ENCODE assay signal across 8 mouse cellular contexts in genomic region chr12:4476291-4476831, GRCm38 (mm10). TPM values are rescaled to one million over a fixed set of nuclear protein-coding genes. Genes with fewer than 3 reads are reported as not detected.
A peak's percentile ranks its signal among the peaks of the same experiment; 100 is the strongest.
DNase-seq lines count a peak whose midpoint lies in the region; ATAC-seq and TF ChIP-seq lines count a peak whose summit lies in the region.

No protein-coding gene starts in this region.

- no peak; the same call in 1 of the 2 replicates for TF ChIP-seq POLR2A in olfactory bulb, adult 2 months (IDR thresholded peaks at IDR 0.05; ENCODE audit: insufficient read depth, low read depth, low read length)

- H3K27me3 ChIP-seq in embryonic facial prominence, embryonic 15.5 days: no peaks in the 10 kb centered on the region
- H3K27me3 ChIP-seq in heart, embryonic 15.5 days: no peaks in the 10 kb centered on the region; the same call in 1 of the 2 replicates
- H3K27me3 ChIP-seq in lung, embryonic 14.5 days (ENCODE audit: insufficient read depth, low read length): peaks cover 3% of the 10 kb centered on the region; the same call in 1 of the 2 replicates

- no peaks in the 10 kb centered on the region for H3K9me3 ChIP-seq in embryonic facial prominence, embryonic 15.5 days (replicated peaks)
- H3K9me3 ChIP-seq in heart, embryonic 15.5 days (replicated peaks): no peaks in the 10 kb centered on the region
- H3K9me3 ChIP-seq in lung, embryonic 14.5 days (ENCODE audit: low read depth, low read length): no peaks in the 10 kb centered on the region

- WGBS in embryonic facial prominence, embryonic 15.5 days: under 1% methylated on average over 50 of the region's 73 CpGs
- whole genome bisulfite sequencing in heart, embryonic 15.5 days: under 1% methylated on average over 63 of the region's 73 CpGs
- whole genome bisulfite sequencing in lung, embryonic 14.5 days: under 1% methylated on average over 49 of the region's 73 CpGs
- WGBS in olfactory bulb, adult 2 months: 8% methylated on average over 60 of the region's 73 CpGs

- DNase-seq in B cell, adult 2 months: peak; percentile 56 to 66
- peak; percentile 57 for DNase-seq in adrenal gland, postnatal 25 days
- DNase-seq in kidney, postnatal 14 days: peak; percentile 72
- peak; percentile 71 for DNase-seq in lung, embryonic 14.5 days
- DNase-seq in thymus, adult 18-20 months: peak; percentile 71 to 74

- peak overlapping the region; percentile 77 for H3K9ac ChIP-seq in embryonic facial prominence, embryonic 15.5 days
- peak overlapping the region; percentile 92 for H3K9ac ChIP-seq in heart, embryonic 15.5 days
- H3K9ac ChIP-seq in lung, embryonic 14.5 days: peak overlapping the region; percentile 83

- H3K4me1 ChIP-seq in embryonic facial prominence, embryonic 15.5 days: peaks cover 23% of the 10 kb centered on the region
- H3K4me1 ChIP-seq in heart, embryonic 15.5 days (replicated peaks): peaks cover 24% of the 10 kb centered on the region
- H3K4me1 ChIP-seq in lung, embryonic 14.5 days (ENCODE audit: insufficient read depth): 0 out of 2 replicates have a peak, but pooled peaks cover 5% of the 10 kb centered on the region
- peaks cover 5% of the 10 kb centered on the region for H3K4me1 ChIP-seq in olfactory bulb, adult 2 months (ENCODE audit: control insufficient read depth, insufficient read depth, low read length)

- peak overlapping the region; percentile 93 for H3K4me3 ChIP-seq in embryonic facial prominence, embryonic 15.5 days (replicated peaks)
- peak overlapping the region; percentile 82 for H3K4me3 ChIP-seq in heart, embryonic 15.5 days
- peak overlapping the region; percentile 83 for H3K4me3 ChIP-seq in lung, embryonic 14.5 days (ENCODE audit: low read depth, low read length)
- peak overlapping the region; percentile 99 for H3K4me3 ChIP-seq in olfactory bulb, adult 2 months (ENCODE audit: insufficient read depth, low read depth, low read length)

- peak overlapping the region; percentile 89 for H3K4me2 ChIP-seq in embryonic facial prominence, embryonic 15.5 days (replicated peaks)
- H3K4me2 ChIP-seq in heart, embryonic 15.5 days: peak overlapping the region; percentile 80
- peak overlapping the region; percentile 77 for H3K4me2 ChIP-seq in lung, embryonic 14.5 days

- TF ChIP-seq CTCF in lung, embryonic 14.5 days (IDR thresholded peaks at IDR 0.05; ENCODE audit: low read depth): no peak
- TF ChIP-seq CTCF in olfactory bulb, adult 2 months (IDR thresholded peaks at IDR 0.05; ENCODE audit: insufficient read depth, low read depth, low read length): no peak

- ATAC-seq in embryonic facial prominence, embryonic 15.5 days (ENCODE audit: insufficient number of reproducible peaks, low FRiP score, low TSS enrichment, low read depth): peak; percentile 79
- ATAC-seq in heart, embryonic 15.5 days (replicated peaks; ENCODE audit: insufficient number of reproducible peaks, insufficient read depth, low FRiP score, low read depth): peak; percentile 77
- ATAC-seq in lung, embryonic 14.5 days (ENCODE audit: insufficient read depth): peak; percentile 75

- peak overlapping the region; percentile 95 for H3K27ac ChIP-seq in embryonic facial prominence, embryonic 15.5 days (replicated peaks)
- H3K27ac ChIP-seq in heart, embryonic 15.5 days: peak overlapping the region; percentile 94
- H3K27ac ChIP-seq in lung, embryonic 14.5 days (ENCODE audit: low read depth): peak overlapping the region; percentile 93
- H3K27ac ChIP-seq in olfactory bulb, adult 2 months (ENCODE audit: insufficient read depth, low read depth, low read length): peak overlapping the region; percentile 7

- H3K36me3 ChIP-seq in embryonic facial prominence, embryonic 15.5 days: no peaks in the 10 kb centered on the region
- H3K36me3 ChIP-seq in heart, embryonic 15.5 days: no peaks in the 10 kb centered on the region
- H3K36me3 ChIP-seq in lung, embryonic 14.5 days (ENCODE audit: insufficient read depth): no peaks in the 10 kb centered on the region

RNA-seq across cellular contexts. Expression of gene Ncoa1, which starts 0.6 kb away (rescaled TPM):
- 48.0 and 52.2 TPM in 2 replicates for total RNA-seq in adrenal gland, postnatal 25 days (2021)
- polyA plus RNA-seq in embryonic facial prominence, embryonic 15.5 days (2015; fragmentation: Nextera tagmentation; extraction: Ambion mirVana): 14.1 and 15.3 TPM in 2 replicates
- 7.8 and 8.0 TPM in 2 replicates for polyA plus RNA-seq in heart, embryonic 15.5 days (2015; fragmentation: Nextera tagmentation; extraction: Ambion mirVana)
- 11.4 and 13.1 TPM in 2 replicates for polyA plus RNA-seq in lung, embryonic 14.5 days (2014; fragmentation: Nextera tagmentation; extraction: Ambion mirVana)
- not detected in 2 replicates for polyA plus RNA-seq in olfactory bulb, adult 2 months (2012; ENCODE audit: insufficient read depth, insufficient read length, low replicate concordance, missing spikeins)

Comparison
In these comparisons a context has a peak if more than half of its experiments do, and no peak if none do; other contexts are left out.
1. Peak in every context shown above with its lines: DNase-seq, ATAC-seq, H3K4me3 ChIP-seq and H3K27ac ChIP-seq.
2. H3K27ac ChIP-seq: peak in every context shown above with its lines; median percentile 95 in embryonic facial prominence, embryonic 15.5 days; 94 in heart, embryonic 15.5 days; 93 in lung, embryonic 14.5 days; 7 in olfactory bulb, adult 2 months.